Mouse (Mus musculus): Measurements from ENCODE around the gene Slc44a2.

GRCm38 (mm10) chr9:21272391-21272790 is 48.1 kb upstream of the Slc44a2 start:
- no peak for TF ChIP-seq CTCF (IDR thresholded peaks at IDR 0.05; ENCODE audit: borderline replicate concordance, insufficient read depth, low read depth, low read length)
- no peak for TF ChIP-seq POLR2A (IDR thresholded peaks at IDR 0.05; ENCODE audit: borderline replicate concordance, insufficient read depth, low read length)

Measured in cerebellum, adult 2 months (tissue).